Mouse (Mus musculus) Patski (cell line): Measurements from ENCODE around the gene Tsga10ip. TPM values are rescaled to one million over a fixed set of nuclear protein-coding genes. Genes with fewer than 3 reads are reported as not detected.
"Not testable (repeated sequence)": the region's sequence is repeated elsewhere in the genome, so short reads cannot be mapped to it uniquely, and the experiment has no call there.

Experiments used
- ATAC-seq: fragments of 100-300 bp; one replicate; pipeline ENCODE4 v1.8.0; 2021
- CTCF ChIA-PET: fragments of 350-600 bp; sonication (Branson Sonifier 250); formaldehyde crosslinking; loops from one replicate; lab custom pipeline; 2022; ENCODE audit warnings: inconsistent platforms; lab: Charles Lee
- POLR2A ChIA-PET: fragments of 350-600 bp; sonication (Branson Sonifier 250); formaldehyde crosslinking; loops from one replicate; lab custom pipeline; 2022; ENCODE audit warnings: antibody characterized with exemption, inconsistent platforms; lab: Charles Lee
- DNase-seq: peaks from one replicate; pipeline ENCODE4 v3.0.0-alpha.2; 2011; ENCODE audit warnings: low read depth, low spot score
- H3K27me3 ChIP-seq: fragments of 371-371 bp; one replicate; pipeline ENCODE4 v1.5.1; 2021
- CTCF ChIP-seq: fragments of 100-300 bp; IDR thresholded peaks from one replicate; pipeline ENCODE4 v1.5.1; 2021
- in situ Hi-C: fragments of 300-500 bp; cut with MboI; formaldehyde crosslinking; loops from 3 replicates; pipeline ENCODE4 v1.11.1; 2018; ENCODE audit warnings: low pct_unique_long_range_greater_than_20kb, mixed read lengths
- polyA plus RNA-seq: library from polyadenylated mRNA; unstranded; gene quantifications from one replicate; pipeline ENCODE4 v1.2.3, GENCODE M21; 2021

Gene Tsga10ip
- polyA plus RNA-seq, 1 experiment from 2014 or later = 0.13 TPM

GRCm38 (mm10) chr19:5414534-5414957 is 12.2 kb upstream of the Tsga10ip start:
- H3K27me3 ChIP-seq = no peaks in the 10 kb centered on the region
- CTCF ChIA-PET = no interaction called here
- DNase-seq (no peak), ATAC-seq (no peak)
- no peak for TF ChIP-seq CTCF
- POLR2A ChIA-PET = no interaction called here
- in situ Hi-C loops = no loop called here

- CTCF ChIA-PET = no interaction called here
- POLR2A ChIA-PET = no interaction called here
- ATAC-seq = no peak
- TF ChIP-seq CTCF = no peak
- in situ Hi-C loops = no loop called here
- H3K27me3 ChIP-seq = no peaks in the 10 kb centered on the region
- DNase-seq = no peak
These were observed 11.5 kb upstream of the Tsga10ip start for GRCm38 (mm10) chr19:5413840-5414239.

DNA sequence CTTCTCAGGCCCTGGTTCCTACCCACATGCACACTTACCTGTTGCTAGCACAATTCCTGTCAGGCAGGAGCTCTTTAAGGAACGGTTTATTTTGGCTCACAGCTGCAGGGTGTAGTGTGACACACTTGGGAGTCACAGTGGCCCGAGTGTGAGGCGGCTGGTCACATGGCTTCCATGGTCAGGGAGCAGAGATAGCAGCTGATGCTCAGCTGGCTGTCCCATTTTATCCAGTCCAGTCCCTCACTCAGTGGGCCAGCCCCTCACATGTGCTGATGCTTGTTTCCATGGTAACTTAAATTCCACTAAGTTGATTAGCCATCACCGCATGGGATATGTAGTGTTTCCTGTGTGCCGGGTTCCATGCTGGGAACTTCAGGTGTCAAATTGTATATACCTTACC is 9.6 kb upstream of the Tsga10ip start:
- no peak for ATAC-seq
- H3K27me3 ChIP-seq = no peaks in the 10 kb centered on the region
- ChIA-PET CTCF (no interaction called here), POLR2A (interaction anchor here (1.2 kb wide), 1 partner anchor 13 kb away, joined by 4 read pairs; the partner anchor contains the start of genes AI837181 and Drap1)
- TF ChIP-seq CTCF = no peak
- DNase-seq = no peak
- in situ Hi-C loops = no loop called here

DNA sequence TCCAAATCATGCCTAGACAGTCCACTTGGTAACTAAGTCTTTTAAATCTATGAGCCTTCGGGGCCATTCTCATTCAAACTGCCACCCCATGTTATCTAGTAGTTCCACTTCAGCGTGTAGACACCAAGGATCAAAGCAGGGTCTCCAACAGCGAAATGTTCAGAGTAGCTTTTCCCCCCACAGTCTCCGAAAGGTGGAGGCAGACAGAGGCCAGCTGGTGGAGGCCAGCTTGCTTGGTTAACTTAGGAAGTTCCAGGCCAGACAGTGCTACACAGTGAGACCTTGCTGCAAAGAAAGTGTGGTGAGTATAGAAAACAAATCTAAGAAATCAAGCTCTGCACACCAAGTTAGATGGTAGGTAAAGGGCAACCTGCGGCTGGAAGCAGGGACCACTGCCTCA is 8.3 kb upstream of the Tsga10ip start:
- ATAC-seq (no peak), DNase-seq (no peak)
- ChIA-PET POLR2A (no interaction called here), CTCF (interaction anchor here (0.9 to 1.4 kb wide), 2 partner anchors 9 to 10 kb away, joined by 3 to 4 read pairs; partner anchors contain the start of gene Tsga10ip)
- H3K27me3 ChIP-seq = no peaks in the 10 kb centered on the region
- in situ Hi-C loops = no loop called here
- TF ChIP-seq CTCF = no peak

- no peaks in the 10 kb centered on the region for H3K27me3 ChIP-seq
- no peak for DNase-seq
- no peak for TF ChIP-seq CTCF
- no peak for ATAC-seq
- in situ Hi-C loops = no loop called here
- ChIA-PET CTCF (interaction anchor here (0.8 to 1.0 kb wide), 2 partner anchors 10 to 20 kb away, joined by 3 to 4 read pairs; no protein-coding TSS in a partner anchor), POLR2A (interaction anchor here (0.8 to 1.1 kb wide), 3 partner anchors 13 to 17 kb away, joined by 3 to 4 read pairs (median 3); no protein-coding TSS in a partner anchor)
These were observed 6.7 kb upstream of the Tsga10ip start for GRCm38 (mm10) chr19:5409068-5409467.

- ChIA-PET CTCF (interaction anchor here (0.8 to 1.8 kb wide), 3 partner anchors 11 to 21 kb away, joined by 3 to 6 read pairs (median 4); no protein-coding TSS in a partner anchor), POLR2A (interaction anchor here (1.1 kb wide), 2 partner anchors 16 to 17 kb away, joined by 3 to 4 read pairs; no protein-coding TSS in a partner anchor)
- TF ChIP-seq CTCF = no peak
- H3K27me3 ChIP-seq = no peaks in the 10 kb centered on the region
- in situ Hi-C loops = no loop called here
- ATAC-seq (no peak), DNase-seq (no peak)
These were observed 6.0 kb upstream of the Tsga10ip start for GRCm38 (mm10) chr19:5408057-5409001.

- DNase-seq = no peak
- ChIA-PET CTCF (interaction anchor here (0.8 to 1.8 kb wide), 4 partner anchors 11 to 24 kb away, joined by 3 to 6 read pairs (median 4); no protein-coding TSS in a partner anchor), POLR2A (no interaction called here)
- peak; percentile 66 for TF ChIP-seq CTCF
- no peak for ATAC-seq
- in situ Hi-C loops = no loop called here
- no peaks in the 10 kb centered on the region for H3K27me3 ChIP-seq
These were observed 4.8 kb upstream of the Tsga10ip start for GRCm38 (mm10) chr19:5407133-5407532.

GRCm38 (mm10) chr19:5406531-5407126 is 4.3 kb upstream of the Tsga10ip start:
- ATAC-seq, DNase-seq, H3K27me3 ChIP-seq, in situ Hi-C loops, POLR2A ChIA-PET: not testable (repeated sequence)
- CTCF ChIA-PET = interaction anchor here (0.8 to 1.8 kb wide), 4 partner anchors 11 to 25 kb away, joined by 3 to 6 read pairs (median 4); no protein-coding TSS in a partner anchor

- TF ChIP-seq CTCF = no peak
- no peak for DNase-seq
- ATAC-seq = no peak
- ChIA-PET POLR2A (interaction anchor here (0.8 kb wide), 1 partner anchor 19 kb away, joined by 4 read pairs; the partner anchor contains the start of genes AI837181 and Drap1), CTCF (no interaction called here)
- in situ Hi-C loops = no loop called here
- no peaks in the 10 kb centered on the region for H3K27me3 ChIP-seq
These were observed 3.6 kb upstream of the Tsga10ip start for GRCm38 (mm10) chr19:5405924-5406323.

DNA sequence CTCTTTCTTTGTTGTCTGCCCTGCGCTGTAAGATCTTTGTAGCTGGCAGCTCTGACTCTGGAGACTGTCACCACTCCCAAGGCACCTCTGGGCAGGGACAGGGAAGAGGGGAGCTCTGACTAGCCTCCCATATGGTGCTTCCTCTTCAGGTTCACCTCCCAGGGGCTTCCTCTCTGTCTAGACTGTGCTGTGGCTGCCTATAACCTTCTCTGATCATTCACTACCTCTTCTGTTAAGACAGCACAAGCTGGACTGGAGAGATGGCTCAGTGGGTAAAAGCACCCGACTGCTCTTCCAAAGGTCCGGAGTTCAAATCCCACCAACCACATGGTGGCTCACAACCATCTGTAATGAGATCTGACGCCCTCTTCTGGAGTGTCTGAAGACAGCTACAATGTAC is 1.3 kb downstream of the Tsga10ip start:
- H3K27me3 ChIP-seq, ATAC-seq, POLR2A ChIA-PET, in situ Hi-C loops, DNase-seq: not testable (repeated sequence)
- CTCF ChIA-PET = interaction anchor here (0.8 kb wide), 1 partner anchor 8 kb away, joined by 4 read pairs; no protein-coding TSS in a partner anchor
